Mouse (Mus musculus) heart, postnatal 0 days (tissue): ENCODE data around the gene Cx3cr1.

ENCODE experiments used
- CTCF ChIP-seq: IDR thresholded peaks from 2 replicates; pipeline ENCODE4 v1.5.1; 2016; ENCODE audit warnings: antibody characterized with exemption, control low read depth, low read depth
- EP300 ChIP-seq: IDR thresholded peaks from 2 replicates; pipeline ENCODE4 v1.6.1; 2016; ENCODE audit warnings: antibody characterized with exemption, low read depth

DNA sequence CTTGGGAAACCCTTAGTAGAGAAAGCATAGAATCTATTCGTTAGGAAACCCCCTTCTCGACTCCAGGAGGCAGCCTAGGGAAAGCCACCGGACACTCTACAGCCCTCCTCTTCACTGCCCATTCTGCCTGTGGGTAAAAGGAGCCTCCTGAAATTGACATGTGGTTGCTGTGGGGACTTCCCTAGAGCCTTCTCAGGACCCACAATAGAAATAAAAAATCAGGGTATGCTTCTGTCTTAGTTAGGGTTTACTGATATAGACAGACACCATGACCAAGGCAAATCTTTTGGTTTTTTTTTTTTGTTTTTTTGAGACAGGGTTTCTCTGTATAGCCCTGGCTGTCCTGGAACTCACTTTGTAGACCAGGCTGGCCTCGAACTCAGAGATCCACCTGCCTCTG is 73.6 kb downstream of the Cx3cr1 start:
- TF ChIP-seq CTCF (no peak), EP300 (no peak)
